Mouse (Mus musculus): ENCODE data around the gene Kif26b. TPM values are rescaled to one million over a fixed set of nuclear protein-coding genes. Genes with fewer than 3 reads are reported as not detected.

The Kif26b gene
- total RNA-seq, 2 experiments from 2014 or later: 1.4 to 2.5 TPM

GRCm38 (mm10) chr1:178840311-178840710 lies 311.4 kb downstream of the Kif26b start:
- DNase-seq: no peak

- DNase-seq: no peak
Observed at GRCm38 (mm10) chr1:178844839-178845238, 315.9 kb downstream of the Kif26b start.

- no peak for DNase-seq
Observed at GRCm38 (mm10) chr1:178847569-178847968, 318.6 kb downstream of the Kif26b start.

GRCm38 (mm10) chr1:178848380-178849106 lies 319.6 kb downstream of the Kif26b start:
- DNase-seq: no peak

- DNase-seq: no peak
Observed at GRCm38 (mm10) chr1:178850569-178850968, 321.6 kb downstream of the Kif26b start.

- no peak for DNase-seq
Observed at GRCm38 (mm10) chr1:178854936-178855335, 326.0 kb downstream of the Kif26b start.

- no peak for DNase-seq
Observed at GRCm38 (mm10) chr1:178855974-178856373, 327.0 kb downstream of the Kif26b start.

GRCm38 (mm10) chr1:178860671-178861391 lies 331.9 kb downstream of the Kif26b start:
- no peak for DNase-seq

- DNase-seq: no peak
Observed at GRCm38 (mm10) chr1:178861392-178861762, 332.5 kb downstream of the Kif26b start.

- DNase-seq: no peak
Observed at GRCm38 (mm10) chr1:178863756-178864155, 334.8 kb downstream of the Kif26b start.

- no peak for DNase-seq
Observed at GRCm38 (mm10) chr1:178864297-178864696, 335.4 kb downstream of the Kif26b start.

GRCm38 (mm10) chr1:178866757-178867156 lies 337.8 kb downstream of the Kif26b start:
- no peak for DNase-seq

GRCm38 (mm10) chr1:178871055-178871454 lies 342.1 kb downstream of the Kif26b start:
- DNase-seq: no peak

- no peak for DNase-seq
Observed at GRCm38 (mm10) chr1:178876926-178877325, 348.0 kb downstream of the Kif26b start.

- no peak for DNase-seq
Observed at GRCm38 (mm10) chr1:178878676-178879075, 349.8 kb downstream of the Kif26b start.

GRCm38 (mm10) chr1:178880905-178881304 lies 352.0 kb downstream of the Kif26b start:
- DNase-seq: no peak

GRCm38 (mm10) chr1:178886671-178887070 lies 357.7 kb downstream of the Kif26b start:
- no peak for DNase-seq

- no peak for DNase-seq
Observed at GRCm38 (mm10) chr1:178892376-178892775, 363.5 kb downstream of the Kif26b start.

- DNase-seq: no peak
Observed at GRCm38 (mm10) chr1:178893229-178894080, 364.5 kb downstream of the Kif26b start.

- DNase-seq: no peak
Observed at GRCm38 (mm10) chr1:178894081-178894401, 365.1 kb downstream of the Kif26b start.

GRCm38 (mm10) chr1:178895674-178896073 lies 366.7 kb downstream of the Kif26b start:
- DNase-seq: no peak

- no peak for DNase-seq
Observed at GRCm38 (mm10) chr1:178910951-178911350, 382.0 kb downstream of the Kif26b start.
